Mouse (Mus musculus) olfactory bulb, adult 2 months (tissue): Measurements from ENCODE around the gene Etl4.
"Not testable (repeated sequence)": the region's sequence is repeated elsewhere in the genome, so short reads cannot be mapped to it uniquely, and the experiment has no call there.

Experiments
- CTCF ChIP-seq: fragments of 200-500 bp; IDR thresholded peaks from 2 replicates; pipeline ENCODE4 v1.5.1; 2012; ENCODE audit warnings: low read depth, mild to moderate bottlenecking, low read length, moderate library complexity; ENCODE audit not compliant: insufficient read depth
- POLR2A ChIP-seq: fragments of 200-500 bp; IDR thresholded peaks from 2 replicates; pipeline ENCODE4 v1.6.1; 2012; ENCODE audit warnings: mild to moderate bottlenecking, low read depth, low read length, moderate library complexity; ENCODE audit not compliant: insufficient read depth

- not testable (repeated sequence) for TF ChIP-seq CTCF, POLR2A
Observed at GRCm38 (mm10) chr2:20177236-20177635, 267.7 kb downstream of the Etl4 start.
